Mouse (Mus musculus): ENCODE data around the gene Armt1. TPM values are rescaled to one million over a fixed set of nuclear protein-coding genes. Genes with fewer than 3 reads are reported as not detected.

Armt1 gene
- total and polyA plus RNA-seq, 3 experiments, result 20.7 to 45.1 (median 32.1) TPM

DNA sequence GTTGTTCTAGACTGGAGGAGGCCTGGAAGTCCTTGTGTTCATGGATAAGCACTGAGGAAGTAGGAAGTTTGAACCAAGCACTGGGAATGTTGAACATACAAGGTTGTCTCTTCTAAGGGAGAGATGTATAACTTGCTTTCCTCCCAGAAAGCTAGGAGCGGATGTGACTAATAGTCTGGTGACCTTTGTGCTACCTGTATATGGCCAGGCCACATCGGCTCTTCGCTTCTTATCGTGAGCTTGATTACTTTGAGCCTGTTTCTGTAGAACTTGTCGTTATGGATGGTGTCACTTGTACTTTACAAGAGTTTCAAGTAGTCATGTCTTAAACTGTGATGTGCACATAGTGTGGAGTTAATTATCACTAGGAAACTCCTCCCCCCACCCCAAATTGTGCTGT is 44.3 kb downstream of the Armt1 start:
- H3K27ac ChIP-seq (ENCODE audit: insufficient read depth, low read depth), result no peak overlapping the region
- no peak overlapping the region for H3K4me2 ChIP-seq (ENCODE audit: insufficient read depth, low read depth, poor library complexity, severe bottlenecking)
- no peak overlapping the region for H3K4me3 ChIP-seq (replicated peaks in 1 of 3; ENCODE audit: low read depth in 2 of 3, low read length in 2 of 3, poor library complexity in 1 of 3)
- H3K4me1 ChIP-seq (ENCODE audit: control insufficient read depth in 1 of 2, insufficient read depth in 2 of 2), result no peaks in the 10 kb centered on the region
- H3K9ac ChIP-seq (ENCODE audit: insufficient read depth, low read depth), result no peak overlapping the region
- no peaks in the 10 kb centered on the region for H3K36me3 ChIP-seq (replicated peaks in 1 of 2; ENCODE audit: control insufficient read depth in 1 of 2, insufficient read depth in 1 of 2, low read length in 1 of 2)
- dilution Hi-C loops (cut with MboI; ENCODE audit: extremely low pct_ligation_motif_present, extremely low pct_unique_long_range_greater_than_20kb, low sequenced_read_pairs) (no loop called here), in situ Hi-C loops (cut with MboI; ENCODE audit: low pct_ligation_motif_present, low pct_unique_long_range_greater_than_20kb, low sequenced_read_pairs) (no loop called here)
- no peaks in the 10 kb centered on the region for H3K9me3 ChIP-seq (replicated peaks; ENCODE audit: low read length)
- H3K79me2 ChIP-seq (replicated peaks; ENCODE audit: control insufficient read depth, extremely low read depth, insufficient read depth, poor library complexity, severe bottlenecking), result no peaks in the 10 kb centered on the region
- no peaks in the 10 kb centered on the region for H3K27me3 ChIP-seq (replicated peaks)
- TF ChIP-seq UBTF (IDR thresholded peaks at IDR 0.05; ENCODE audit: low read depth, low read length) (no peak), ETS1 (conservative IDR thresholded peaks at IDR 0.05; ENCODE audit: low read depth, low read length) (no peak), NELFE (IDR thresholded peaks at IDR 0.05; ENCODE audit: low read depth, low read length) (no peak), TCF12 (IDR thresholded peaks at IDR 0.05; ENCODE audit: low read depth, low read length) (no peak)
- DNase-seq (ENCODE audit: extremely low read depth), result no peak

GRCm38 (mm10) chr10:4480929-4481328 is 48.7 kb downstream of the Armt1 start:
- H3K9ac ChIP-seq (ENCODE audit: insufficient read depth, low read depth), result no peak overlapping the region
- no peak for DNase-seq (ENCODE audit: extremely low read depth)
- H3K4me3 ChIP-seq (replicated peaks in 1 of 3; ENCODE audit: low read depth in 2 of 3, low read length in 2 of 3, poor library complexity in 1 of 3), result no peak overlapping the region
- no peak for TF ChIP-seq CHD1 (IDR thresholded peaks at IDR 0.05; ENCODE audit: low read depth, low read length)
- TF ChIP-seq USF2 (conservative IDR thresholded peaks at IDR 0.05; ENCODE audit: low read depth, low read length), result no peak
- TF ChIP-seq ZNF384 (IDR thresholded peaks at IDR 0.05; ENCODE audit: low read depth, low read length), result no peak
- no peak for TF ChIP-seq BHLHE40 (IDR thresholded peaks at IDR 0.05; ENCODE audit: low read depth, low read length)
- TF ChIP-seq JUND (conservative IDR thresholded peaks at IDR 0.05; ENCODE audit: low read depth, low read length), result no peak
- no peak for TF ChIP-seq USF1 (IDR thresholded peaks at IDR 0.05; ENCODE audit: low read depth, low read length)
- TF ChIP-seq PAX5 (IDR thresholded peaks at IDR 0.05; ENCODE audit: low read length), result no peak
- TF ChIP-seq KAT2A (IDR thresholded peaks at IDR 0.05; ENCODE audit: insufficient replicate concordance, low read length), result no peak
- no peak for TF ChIP-seq CTCF (conservative IDR thresholded peaks at IDR 0.05 in 1 of 2, IDR thresholded peaks at IDR 0.05 in 1 of 2; ENCODE audit: low read depth in 2 of 2, low read length in 2 of 2)
- TF ChIP-seq ZC3H11A (IDR thresholded peaks at IDR 0.05; ENCODE audit: low read depth, low read length), result no peak
- TF ChIP-seq ELF1 (IDR thresholded peaks at IDR 0.05; ENCODE audit: low read depth, low read length), result no peak
- TF ChIP-seq MAX (IDR thresholded peaks at IDR 0.05; ENCODE audit: low read length), result no peak
- TF ChIP-seq RAD21 (IDR thresholded peaks at IDR 0.05; ENCODE audit: low read depth, low read length), result no peak
- TF ChIP-seq IRF4 (IDR thresholded peaks at IDR 0.05; ENCODE audit: low read depth, low read length), result no peak
- TF ChIP-seq CHD2 (IDR thresholded peaks at IDR 0.05; ENCODE audit: low read length), result no peak
- TF ChIP-seq MYC (IDR thresholded peaks at IDR 0.05; ENCODE audit: low read depth, low read length), result no peak
- no peak overlapping the region for H3K27ac ChIP-seq (ENCODE audit: insufficient read depth, low read depth)
- H3K9me3 ChIP-seq (replicated peaks; ENCODE audit: low read length), result peaks cover 9% of the 10 kb centered on the region
- no peaks in the 10 kb centered on the region for H3K36me3 ChIP-seq (replicated peaks in 1 of 2; ENCODE audit: control insufficient read depth in 1 of 2, insufficient read depth in 1 of 2, low read length in 1 of 2)
- dilution Hi-C loops (cut with MboI; ENCODE audit: extremely low pct_ligation_motif_present, extremely low pct_unique_long_range_greater_than_20kb, low sequenced_read_pairs), result no loop called here
- in situ Hi-C loops (cut with MboI; ENCODE audit: low pct_ligation_motif_present, low pct_unique_long_range_greater_than_20kb, low sequenced_read_pairs), result no loop called here
- peaks cover 3 to 8% of the 10 kb centered on the region in 2 experiments; a peak in 3 of 4 replicates for H3K4me1 ChIP-seq (ENCODE audit: control insufficient read depth in 1 of 2, insufficient read depth in 2 of 2)
- H3K4me2 ChIP-seq (ENCODE audit: insufficient read depth, low read depth, poor library complexity, severe bottlenecking), result no peak overlapping the region
- H3K27me3 ChIP-seq (replicated peaks), result no peaks in the 10 kb centered on the region
- no peaks in the 10 kb centered on the region for H3K79me2 ChIP-seq (replicated peaks; ENCODE audit: control insufficient read depth, extremely low read depth, insufficient read depth, poor library complexity, severe bottlenecking)
